Mouse (Mus musculus) adrenal gland, postnatal 25 days (tissue): Measurements from ENCODE around the gene Asic3. TPM values are rescaled to one million over a fixed set of nuclear protein-coding genes. Genes with fewer than 3 reads are reported as not detected.
A peak's percentile ranks its signal among the peaks of the same experiment; 100 is the strongest.

Experiments
- DNase-seq: peaks from one replicate; pipeline ENCODE4 v3.0.0; 2021; ENCODE audit warnings: mixed read lengths
- total RNA-seq: library from RNA; stranded (reverse); gene quantifications from 2 replicates; pipeline ENCODE4 v1.2.3, GENCODE M21; 2021

Gene Asic3
- total RNA-seq, 1 experiment from 2014 or later: 0.43 TPM

- DNase-seq: peak; percentile 43
These were observed 39.0 kb downstream of the Asic3 start, which contains the start of gene Agap3 for GRCm38 (mm10) chr5:24452030-24452690. Gene Agap3 (plus strand): TSS chr5:24452177.

- peak; percentile 43 for DNase-seq
These were observed 39.6 kb downstream of the Asic3 start for GRCm38 (mm10) chr5:24452691-24453233.

GRCm38 (mm10) chr5:24453283-24453984 lies 40.2 kb downstream of the Asic3 start:
- no peak for DNase-seq

- no peak for DNase-seq
These were observed 40.8 kb downstream of the Asic3 start for GRCm38 (mm10) chr5:24453985-24454303.

- no peak for DNase-seq
These were observed 41.9 kb downstream of the Asic3 start for GRCm38 (mm10) chr5:24455076-24455475.

GRCm38 (mm10) chr5:24455613-24456012 lies 42.4 kb downstream of the Asic3 start:
- no peak for DNase-seq

- no peak for DNase-seq
These were observed 53.6 kb downstream of the Asic3 start for GRCm38 (mm10) chr5:24466762-24467161.

Other genes with a start within 250 kb of the Asic3 start
- 8.8 and 11.8 TPM in 2 replicates for gene Nupl2, start 248.4 kb upstream of the Asic3 start, total RNA-seq
- 12.7 and 26.0 TPM in 2 replicates for gene Kcnh2, start 61.8 kb upstream of the Asic3 start, total RNA-seq
- gene Nos3, start 48.6 kb upstream of the Asic3 start, total RNA-seq: 8.3 and 8.7 TPM in 2 replicates
- gene Atg9b, start 21.2 kb upstream of the Asic3 start, total RNA-seq: 0.27 and 1.2 TPM in 2 replicates
- 83.6 and 88.2 TPM in 2 replicates for gene Abcb8, start 19.7 kb upstream of the Asic3 start, total RNA-seq
- 46.4 and 51.2 TPM in 2 replicates for gene Cdk5, start 10.1 kb downstream of the Asic3 start, total RNA-seq
- gene Slc4a2, start 10.4 kb downstream of the Asic3 start, total RNA-seq: 50.5 and 59.1 TPM in 2 replicates
- 114 and 119 TPM in 2 replicates for gene Fastk, start 31.9 kb downstream of the Asic3 start, total RNA-seq
- gene Tmub1, start 34.5 kb downstream of the Asic3 start, total RNA-seq: 12.5 and 16.8 TPM in 2 replicates
- gene Agap3, start 38.8 kb downstream of the Asic3 start, total RNA-seq: 75.6 and 89.0 TPM in 2 replicates
- gene Gbx1, start 113.8 kb downstream of the Asic3 start, total RNA-seq: not detected in 2 replicates
- 0.67 TPM in 1 of 2 replicates, not detected in the other for gene Asb10, start 127.6 kb downstream of the Asic3 start, total RNA-seq
- not detected in 2 replicates for gene 4931409K22Rik, start 143.4 kb downstream of the Asic3 start, total RNA-seq
- 74.1 and 76.8 TPM in 2 replicates for gene Abcf2, start 164.1 kb downstream of the Asic3 start, total RNA-seq
- 40.7 and 66.4 TPM in 2 replicates for gene Chpf2, start 173.3 kb downstream of the Asic3 start, total RNA-seq
- gene Smarcd3, start 211.0 kb downstream of the Asic3 start, total RNA-seq: 14.5 and 18.7 TPM in 2 replicates